Mouse (Mus musculus): ENCODE measurements around the gene F2r. TPM values are rescaled to one million over a fixed set of nuclear protein-coding genes. Genes with fewer than 3 reads are reported as not detected.
A peak's percentile ranks its signal among the peaks of the same experiment; 100 is the strongest.

Gene F2r
- polyA plus RNA-seq, 2 experiments from 2014 or later: 32.9 to 37.3 TPM

DNA sequence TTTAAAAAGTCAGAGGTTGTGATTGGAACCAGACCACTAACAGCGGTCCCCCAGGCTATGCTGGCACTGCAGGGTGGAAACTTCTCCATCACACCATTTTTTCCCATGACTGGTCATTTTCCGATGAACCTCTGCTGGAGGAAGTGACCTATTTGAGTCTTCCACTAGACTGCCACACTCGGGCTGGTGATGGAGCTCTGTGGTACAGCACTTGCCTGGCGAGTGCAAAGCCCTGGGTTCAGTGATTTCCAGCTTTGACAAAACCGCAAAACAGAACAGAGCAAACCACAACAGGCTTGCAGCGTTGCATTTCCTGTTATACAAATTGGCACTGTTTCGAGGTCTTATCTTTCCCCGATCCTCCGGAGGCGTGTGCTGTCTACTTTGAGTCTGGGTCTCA is 25.4 kb downstream of the F2r start:
- ATAC-seq: peak; percentile 84

DNA sequence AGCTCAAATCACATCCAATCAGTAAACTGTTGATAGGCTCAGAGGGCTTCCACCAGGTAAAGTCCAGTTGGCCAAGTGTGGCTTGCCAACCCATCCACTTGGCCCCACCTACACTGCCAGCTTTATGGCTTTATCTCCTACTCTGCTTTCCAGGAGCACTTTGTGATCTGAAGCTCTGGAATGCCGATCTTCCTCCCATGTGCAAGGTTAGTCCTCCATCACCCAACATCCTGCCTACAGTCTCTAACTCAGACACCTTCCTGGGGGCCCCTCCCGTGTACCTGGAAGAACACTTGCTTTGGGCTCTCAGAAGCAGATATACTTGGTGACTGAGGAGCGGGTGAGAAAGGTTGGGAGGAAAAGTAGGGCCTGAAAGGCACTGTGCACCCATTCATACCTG is 26.7 kb downstream of the F2r start:
- no peak for ATAC-seq

DNA sequence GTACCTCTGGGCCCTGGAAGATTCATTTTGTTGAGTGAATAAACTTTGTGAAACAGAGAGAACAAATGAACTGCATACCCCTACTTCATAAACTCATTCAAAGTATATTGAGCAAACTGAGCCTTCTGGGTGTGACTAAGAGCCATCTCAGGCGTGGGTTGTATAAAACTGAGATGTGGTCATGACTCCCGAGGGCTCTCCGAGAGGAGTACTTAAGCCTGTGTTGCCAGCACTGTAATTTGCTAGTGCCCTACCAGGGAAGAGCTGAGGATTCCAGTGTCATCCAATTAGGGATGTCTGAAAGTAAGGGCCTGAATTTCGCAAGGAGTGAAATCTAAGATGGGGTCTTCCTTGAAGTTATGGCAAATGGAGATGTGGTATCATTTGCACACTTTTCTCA is 30.7 kb downstream of the F2r start:
- ATAC-seq: no peak

DNA sequence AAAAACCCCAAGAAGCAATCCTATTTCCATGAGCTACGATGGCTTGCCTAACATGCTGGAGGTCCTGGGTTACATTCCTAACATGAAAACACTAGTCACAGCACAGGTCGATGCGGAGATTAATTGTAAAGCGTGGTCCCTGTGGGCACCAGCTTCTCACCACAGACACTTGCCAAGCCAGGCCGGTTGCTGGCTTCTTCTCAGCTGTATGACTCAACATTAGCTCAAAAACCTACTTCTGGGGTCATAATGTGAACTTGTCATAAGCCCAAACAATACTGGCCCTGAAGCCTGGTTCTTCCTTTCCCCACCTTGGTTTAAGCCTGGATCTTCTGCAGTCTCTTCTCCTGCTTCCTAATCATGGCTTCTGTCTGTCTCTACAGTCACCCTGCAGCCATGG is 33.4 kb downstream of the F2r start:
- ATAC-seq: no peak

DNA sequence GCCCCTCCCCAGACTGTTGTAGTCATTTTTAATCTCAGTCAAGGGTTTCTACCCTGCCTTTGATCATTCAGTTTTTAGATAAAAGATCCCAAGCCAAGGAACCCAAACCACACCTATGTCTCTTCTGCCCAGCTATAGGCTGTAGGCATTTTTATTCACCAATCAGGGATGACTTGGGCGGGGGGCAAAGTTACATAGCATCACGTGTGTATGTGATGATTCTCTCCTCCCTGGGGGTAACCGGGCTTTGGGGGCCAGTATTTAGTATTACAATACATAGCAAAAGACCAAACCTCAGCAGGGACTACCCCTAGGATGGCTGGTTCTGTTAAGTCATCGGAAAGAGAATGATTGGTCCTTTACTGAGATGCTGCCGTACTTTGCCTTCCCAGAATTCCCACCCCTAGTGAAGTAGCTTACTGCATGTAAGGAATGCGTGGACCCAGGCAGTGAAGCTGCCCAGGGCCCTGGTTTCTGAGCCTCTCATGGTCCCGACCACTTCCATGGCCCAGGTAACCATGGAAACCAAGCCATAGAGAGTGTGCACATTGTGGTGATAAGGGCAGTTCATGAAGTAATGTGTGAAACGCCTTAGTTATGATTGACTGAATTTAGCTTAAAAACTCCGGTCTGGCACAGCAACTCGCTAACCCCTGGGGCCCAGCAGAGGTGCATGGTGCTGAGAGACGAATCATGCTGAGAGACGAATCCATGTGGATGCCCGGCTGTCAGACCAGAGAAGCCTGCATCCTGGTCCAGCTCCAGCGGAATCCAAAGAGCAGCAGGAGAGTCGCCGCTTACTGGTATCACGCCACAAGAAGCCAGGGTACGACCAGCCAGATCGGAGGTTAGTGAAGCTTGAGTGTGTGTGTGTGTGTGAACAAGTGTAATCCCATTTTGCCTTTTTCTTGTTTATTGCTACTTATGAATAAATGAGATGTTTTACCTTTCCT is 34.8 kb downstream of the F2r start:
- no peak for ATAC-seq

DNA sequence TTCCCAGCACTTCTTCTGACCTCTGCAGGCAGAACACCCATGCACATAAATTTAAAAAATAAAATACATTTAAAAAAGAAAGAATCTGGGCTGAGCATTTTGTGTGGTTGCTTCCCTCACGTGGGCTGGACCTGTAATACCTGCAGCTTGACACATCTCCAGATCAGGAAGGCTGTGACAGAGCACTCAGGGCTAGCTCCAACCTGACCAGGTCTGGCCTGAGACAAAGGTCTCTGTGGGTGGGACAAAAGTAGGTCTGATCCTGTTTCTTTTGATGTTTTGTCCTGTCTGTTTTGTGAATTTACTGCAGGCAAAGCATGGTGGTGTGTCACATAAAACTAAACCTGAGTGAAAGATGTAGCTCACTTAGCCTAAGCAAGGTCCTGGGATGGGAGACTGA is 36.4 kb downstream of the F2r start:
- ATAC-seq: no peak

DNA sequence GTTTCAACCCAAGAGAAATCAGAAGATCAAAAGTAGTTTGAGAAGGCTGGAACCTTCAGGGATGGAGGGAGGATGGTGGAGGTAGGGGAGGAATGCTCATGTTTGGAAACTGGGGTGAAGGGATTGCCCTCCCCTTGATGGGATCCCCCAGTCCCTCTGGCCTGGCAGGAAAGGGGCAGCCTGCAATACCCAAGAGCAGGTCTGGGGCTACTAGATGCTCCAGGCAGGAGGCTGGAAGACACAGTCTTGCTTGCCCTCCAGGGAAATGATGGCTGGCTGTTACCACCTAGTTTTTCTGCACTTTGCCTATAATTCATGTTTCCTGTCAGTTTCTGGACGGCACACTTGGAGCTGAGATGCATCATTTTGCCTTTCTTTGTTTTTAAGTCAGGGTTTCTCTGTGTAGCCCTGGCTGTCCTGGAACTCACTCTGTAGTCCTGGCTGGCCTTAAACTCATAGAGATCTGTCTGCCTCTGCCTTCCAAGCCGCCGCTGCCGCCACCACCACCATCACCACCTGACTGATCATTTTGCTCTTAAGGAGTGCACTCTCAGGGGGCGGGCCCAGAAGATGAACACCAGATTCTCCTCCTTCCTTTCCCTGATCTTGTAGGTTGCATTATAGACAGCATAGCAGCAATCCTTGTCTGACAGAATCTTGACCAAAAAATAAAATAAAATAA is 40.1 kb downstream of the F2r start:
- no peak for ATAC-seq

DNA sequence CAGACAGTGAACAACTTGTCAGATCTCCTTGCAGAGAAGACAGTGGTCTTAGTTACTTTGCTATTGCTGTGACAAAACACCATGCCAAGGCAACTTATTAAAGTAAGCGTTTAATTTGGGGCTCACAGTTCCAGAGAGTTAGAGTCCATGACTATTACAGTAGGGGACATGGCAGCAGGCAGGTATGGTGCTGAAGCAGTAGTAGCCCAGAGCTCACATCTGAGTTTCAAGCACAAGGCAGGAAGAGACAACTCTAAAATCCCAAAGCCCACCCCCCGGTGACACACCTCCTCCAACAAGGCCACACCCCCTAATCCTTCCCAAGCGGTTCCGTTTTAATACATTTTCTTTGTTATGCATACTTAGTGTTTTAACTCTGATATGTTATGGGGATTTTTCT is 47.4 kb downstream of the F2r start:
- ATAC-seq: no peak

DNA sequence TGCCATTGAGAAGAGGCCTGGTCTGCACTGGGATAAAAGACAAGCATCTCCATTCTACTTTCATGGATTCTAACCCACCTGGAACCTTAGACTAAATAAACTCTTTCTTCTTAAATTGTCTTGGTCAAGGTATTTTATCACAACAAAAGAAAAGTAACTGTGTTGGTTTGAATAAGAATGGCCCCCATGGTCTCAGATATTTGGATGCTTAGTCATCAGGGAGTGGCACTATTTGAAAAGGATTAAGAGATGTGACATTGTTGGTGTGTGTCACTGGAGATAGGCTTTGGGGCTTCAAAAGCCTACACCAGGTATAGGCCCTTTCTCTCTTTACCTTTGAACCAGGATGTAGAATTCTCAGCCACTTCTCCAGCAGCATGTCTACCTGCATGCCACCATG is 49.0 kb downstream of the F2r start:
- ATAC-seq: no peak

DNA sequence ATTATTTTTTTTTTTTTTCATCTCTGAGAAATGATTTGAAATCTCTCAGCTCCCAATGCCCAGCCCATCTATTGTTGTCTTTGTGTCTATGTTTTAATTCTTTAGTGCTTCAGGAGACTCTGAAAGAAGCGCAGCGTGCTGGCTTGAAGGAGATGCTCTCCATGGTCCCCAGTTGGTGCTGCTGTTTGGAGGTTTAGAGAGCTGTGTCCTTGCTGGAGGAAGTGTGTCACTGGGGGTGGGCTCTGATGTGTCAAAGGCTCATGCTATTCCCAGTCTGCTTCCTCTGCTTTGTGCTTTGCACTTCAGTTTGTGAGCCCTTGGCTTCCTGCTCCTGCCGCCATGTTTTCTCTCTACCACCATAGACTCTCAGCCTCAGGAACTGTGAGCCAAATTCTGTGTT is 50.0 kb downstream of the F2r start:
- ATAC-seq: no peak

DNA sequence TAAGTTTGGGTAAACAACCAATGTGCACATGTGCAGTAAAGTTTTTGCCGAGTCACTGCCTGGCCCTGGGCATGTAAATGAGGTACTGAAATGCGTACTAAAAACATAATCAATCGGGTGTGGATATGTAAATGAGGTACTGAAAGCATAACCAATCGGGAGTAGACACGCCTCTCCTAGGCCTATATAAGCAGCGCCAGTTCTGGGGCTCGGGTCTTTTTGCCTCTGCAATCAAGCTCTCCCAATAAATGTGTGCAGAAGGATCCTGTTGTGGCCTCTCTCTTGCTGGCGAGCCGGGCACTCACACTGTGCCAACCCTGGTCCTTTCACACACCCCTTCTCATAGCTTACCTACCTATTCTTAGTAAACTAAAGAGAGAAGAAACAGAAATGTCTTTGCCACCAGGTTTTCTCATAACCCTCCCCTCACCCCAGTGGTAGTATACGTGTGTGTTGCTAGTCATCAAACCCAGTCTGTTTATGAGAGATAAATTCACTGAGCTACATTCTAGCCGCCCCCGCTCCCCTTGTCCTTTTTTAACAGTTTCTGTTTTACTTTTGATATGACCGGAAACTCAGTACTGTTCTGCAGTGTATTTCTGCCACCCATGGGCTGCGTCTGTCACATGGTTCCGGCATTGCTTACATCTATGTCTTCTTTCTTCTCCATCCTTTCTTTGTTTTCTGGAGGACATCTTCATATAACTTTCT is 51.3 kb downstream of the F2r start:
- ATAC-seq: peak; percentile 96

DNA sequence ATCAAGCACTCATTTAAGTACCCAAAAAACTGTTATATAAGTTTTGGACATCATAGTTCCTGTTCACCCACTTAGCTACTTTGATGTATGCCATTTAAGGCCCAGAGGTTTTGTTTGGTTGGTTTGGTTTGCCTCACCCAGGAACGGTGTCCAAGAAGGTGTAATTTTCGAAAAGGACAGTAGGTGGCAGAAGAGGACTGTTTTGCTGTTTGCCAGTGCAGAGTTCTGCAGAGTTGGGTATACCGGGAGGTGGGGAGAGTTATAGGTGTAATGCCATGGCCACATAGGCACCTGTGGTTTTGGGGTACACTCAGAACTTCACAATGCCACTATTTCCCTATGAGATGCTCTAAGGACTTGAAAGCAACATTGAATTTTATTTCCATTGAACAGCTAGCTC is 54.6 kb downstream of the F2r start:
- peak; percentile 61 for ATAC-seq

DNA sequence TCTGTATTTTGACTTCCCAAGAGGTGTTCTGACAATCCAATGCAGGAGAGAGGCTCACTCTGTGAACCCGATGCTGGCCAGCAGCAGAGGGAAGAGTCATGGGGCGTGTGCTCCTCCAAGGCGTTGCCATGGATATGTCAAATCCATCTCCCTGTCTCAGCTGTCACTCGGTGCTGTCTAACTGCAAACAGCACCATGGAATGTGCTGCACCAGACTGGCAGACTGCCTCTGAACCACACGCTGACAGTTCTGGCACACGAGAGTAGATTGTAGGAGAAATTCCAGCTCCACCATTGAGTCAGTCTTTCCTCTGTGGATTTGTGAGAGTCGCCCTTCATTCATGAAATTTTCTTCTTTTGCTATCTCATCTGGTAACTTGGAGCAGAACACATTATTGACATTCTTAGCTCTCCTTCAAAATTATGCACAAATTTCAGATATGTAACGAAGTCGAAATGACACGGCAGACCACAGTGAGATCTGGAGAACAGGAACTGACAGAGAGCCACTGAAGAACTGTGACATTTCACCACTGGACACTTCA is 55.1 kb downstream of the F2r start:
- ATAC-seq: no peak

DNA sequence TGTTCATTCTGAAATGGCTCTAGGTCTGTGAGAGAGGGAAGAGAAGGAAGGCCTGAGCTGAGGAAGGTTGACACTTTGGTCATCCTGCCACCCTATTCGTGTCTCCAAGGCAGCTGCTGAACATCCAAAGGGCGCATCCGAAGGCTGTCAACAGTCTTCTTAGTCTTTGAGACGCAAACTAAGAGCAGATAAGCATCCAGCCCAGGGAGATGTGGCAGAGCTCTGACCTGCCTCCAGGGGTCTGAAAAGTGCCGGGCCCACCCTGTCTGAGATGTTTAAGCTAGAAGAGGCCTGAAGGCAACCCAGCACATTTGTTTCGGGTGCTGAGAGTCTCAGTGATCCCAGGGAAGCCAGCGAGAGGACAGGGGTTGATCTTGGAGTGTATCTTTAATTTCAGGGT is 61.0 kb downstream of the F2r start:
- no peak for ATAC-seq

DNA sequence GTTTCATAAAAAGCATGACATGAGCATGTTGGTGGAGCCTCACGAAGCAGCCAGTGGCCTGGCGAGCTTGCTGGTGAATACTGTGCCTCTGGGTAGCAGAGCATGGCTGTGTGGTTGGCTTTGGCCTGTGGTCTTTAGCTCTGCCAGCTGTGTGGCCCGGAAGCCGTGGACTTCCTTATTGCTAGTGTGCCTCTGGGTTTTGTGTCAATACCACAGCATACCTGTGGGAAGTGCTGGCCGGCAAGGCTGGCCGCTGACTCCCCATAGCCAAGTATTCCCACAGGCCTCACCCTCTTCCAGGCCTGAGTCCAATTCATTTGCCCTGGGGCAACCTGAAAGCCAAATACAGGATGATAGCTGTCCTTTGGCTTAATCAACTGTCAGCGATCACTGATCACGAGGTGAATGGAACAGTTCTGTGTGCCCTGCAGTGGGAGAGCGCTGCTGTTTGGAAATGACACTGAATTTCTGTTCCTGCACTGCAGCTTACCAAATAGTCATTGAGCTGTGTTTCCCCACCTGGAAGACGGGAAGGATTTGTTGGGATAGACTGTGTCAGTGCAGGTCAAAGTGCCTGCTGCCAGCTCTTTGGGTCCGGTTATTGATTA is 64.3 kb downstream of the F2r start:
- no peak for ATAC-seq

Other genes starting within 250 kb of the F2r start
- gene Aggf1, start 243.1 kb downstream of the F2r start, polyA plus RNA-seq (2017; shearing (Covaris generic)): 10 to 100 TPM; 11.3 to 12.4 TPM
- not detected for gene Crhbp, start 173.6 kb downstream of the F2r start, polyA plus RNA-seq (2017; shearing (Covaris generic))
- not detected for gene S100z, start 139.8 kb downstream of the F2r start, polyA plus RNA-seq (2017; shearing (Covaris generic))
- gene F2rl1, start 93.3 kb downstream of the F2r start, polyA plus RNA-seq (2017; shearing (Covaris generic)): 10 to 100 TPM; 17.0 to 21.0 TPM
- 1 to 10 TPM; 8.3 to 9.3 TPM for gene F2rl2, start 78.4 kb upstream of the F2r start, polyA plus RNA-seq (2017; shearing (Covaris generic))

Measured in activated CD4-positive, CD25-positive, alpha-beta regulatory T cell, adult 4 months (primary cell).